Mouse (Mus musculus): Measurements from ENCODE around the gene Gp2.

DNA sequence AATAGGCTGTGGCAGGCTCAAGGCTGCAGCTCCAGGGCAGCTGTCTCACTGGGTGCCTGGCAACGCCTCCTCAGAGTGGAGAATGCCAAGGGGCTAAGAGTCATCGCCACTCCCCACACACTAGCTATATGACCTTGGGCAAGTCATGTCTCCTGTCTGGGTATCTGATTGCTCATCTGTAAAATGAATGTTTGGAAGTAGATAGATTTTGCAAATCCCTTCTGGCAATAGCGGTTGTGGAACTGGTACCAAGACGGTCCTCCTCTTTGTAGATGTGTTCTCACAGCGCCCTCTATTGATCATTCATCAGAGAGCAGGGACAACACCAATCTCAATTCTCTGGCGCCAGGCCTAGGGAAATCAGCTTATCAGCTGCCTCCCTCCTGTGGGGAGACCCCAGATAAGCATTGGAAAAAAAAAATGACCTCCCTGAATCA lies 31.9 kb downstream of the Gp2 start:
- TF ChIP-seq GATA1 (IDR thresholded peaks at IDR 0.05; ENCODE audit: borderline replicate concordance, low read length): no peak
- no peak for TF ChIP-seq FLI1 (IDR thresholded peaks at IDR 0.05; ENCODE audit: low read length)
